Mouse (Mus musculus): ENCODE results near the gene Kcnma1.

DNA sequence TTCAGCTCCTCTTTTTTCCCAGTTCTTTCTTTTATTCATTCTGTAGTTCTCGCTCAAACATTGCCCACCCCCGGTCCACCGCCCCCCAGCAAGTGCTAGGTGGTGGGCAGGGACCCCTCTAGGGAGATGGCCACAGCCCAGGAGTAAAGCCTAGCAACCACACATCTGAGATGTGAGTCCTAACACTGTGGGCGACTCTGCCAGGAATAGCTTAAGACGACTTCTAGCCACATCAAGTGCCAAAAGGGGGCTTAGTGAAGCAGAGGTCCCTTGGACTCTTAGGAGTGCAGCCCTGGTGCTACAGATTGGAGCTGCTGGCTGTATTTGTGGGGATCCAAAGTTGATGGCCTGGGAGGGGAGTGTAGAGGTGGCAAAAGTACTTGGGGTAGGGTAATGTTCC lies 11.6 kb downstream of the Kcnma1 start:
- TF ChIP-seq POLR2A (IDR thresholded peaks at IDR 0.05; ENCODE audit: extremely low read depth, insufficient read depth, low read length) = no peak
- TF ChIP-seq CTCF (IDR thresholded peaks at IDR 0.05; ENCODE audit: low read depth, low read length) = no peak

Measured in liver, adult 2 months (tissue).